Mouse (Mus musculus): ENCODE data around the gene Frmd5.

The Frmd5 gene

DNA sequence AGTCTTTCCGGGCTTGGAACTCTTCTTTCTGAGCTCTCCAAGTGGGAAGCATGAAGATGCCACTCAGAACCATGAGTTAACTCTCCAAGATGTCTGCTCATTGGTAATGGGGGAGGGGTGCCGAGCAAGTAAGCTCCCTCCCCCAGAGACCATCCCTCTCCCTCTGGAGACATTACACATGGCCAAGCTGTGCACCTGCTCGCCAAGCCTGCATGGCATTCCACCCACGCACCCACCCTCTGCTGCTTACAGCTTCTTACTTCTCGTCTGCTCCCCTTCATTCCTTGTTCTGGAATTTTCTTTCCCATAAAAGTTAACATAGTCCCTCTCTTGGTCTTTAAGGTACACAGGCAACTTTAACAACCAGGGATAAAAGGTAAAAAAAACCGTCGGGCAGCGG, 123.3 kb downstream of the Frmd5 start:
- DNase-seq (ENCODE audit: low read depth, low spot score): no peak

DNA sequence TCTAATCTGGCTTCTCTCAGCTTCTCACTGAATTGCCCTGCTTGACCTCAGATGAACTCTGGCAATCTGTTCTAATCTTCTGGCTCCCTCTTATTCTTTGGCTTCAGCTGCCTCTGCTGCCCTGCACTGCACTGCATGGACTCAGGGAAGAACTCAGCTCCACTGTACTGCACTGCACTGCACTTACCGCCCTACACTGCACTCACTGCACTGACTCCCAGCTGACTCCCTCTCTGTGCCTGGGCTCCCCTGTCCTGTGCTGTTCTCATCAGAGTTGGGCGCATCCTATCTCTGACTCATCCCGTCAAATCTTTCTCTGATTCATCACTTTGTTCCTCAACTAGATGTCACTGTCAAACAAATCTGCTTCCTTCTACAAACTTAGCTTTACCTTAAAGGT, 124.5 kb downstream of the Frmd5 start:
- DNase-seq (ENCODE audit: low read depth, low spot score): no peak

DNA sequence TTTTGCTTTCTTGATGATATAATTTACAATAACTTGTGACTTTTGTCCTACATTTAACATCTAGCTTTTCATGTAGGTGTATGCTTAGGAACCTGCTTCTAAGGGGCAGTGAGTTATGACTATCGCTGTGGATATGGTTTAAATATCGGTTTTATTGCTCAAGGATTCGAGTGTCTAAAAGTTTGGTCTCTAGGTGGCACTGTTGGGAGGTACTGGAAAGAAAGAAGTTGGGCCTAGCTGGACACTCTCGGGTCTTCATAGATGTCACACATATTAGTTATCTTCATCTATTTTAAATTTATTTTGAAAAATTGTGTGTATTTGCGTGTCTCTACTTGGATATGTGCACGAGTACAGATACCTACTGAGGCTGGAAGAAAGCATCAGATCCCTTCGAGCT, 127.2 kb downstream of the Frmd5 start:
- no peak for DNase-seq (ENCODE audit: low read depth, low spot score)

DNA sequence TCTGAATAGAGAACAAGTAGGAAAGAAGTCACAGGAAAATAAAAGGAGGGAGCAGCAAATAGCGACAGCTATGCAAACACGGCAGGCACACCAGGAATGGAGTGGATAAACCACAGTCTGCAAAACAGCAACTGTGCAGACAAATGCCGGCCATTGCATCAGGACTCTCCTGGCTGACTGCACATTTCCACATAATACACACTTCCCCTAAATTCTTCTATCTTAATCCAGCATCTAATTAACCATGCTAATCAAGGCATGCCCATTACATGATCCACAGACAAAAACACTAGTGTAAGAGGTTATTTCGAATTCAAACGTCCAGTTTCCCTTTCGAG, 129.3 kb downstream of the Frmd5 start:
- DNase-seq (ENCODE audit: low read depth, low spot score): no peak

DNA sequence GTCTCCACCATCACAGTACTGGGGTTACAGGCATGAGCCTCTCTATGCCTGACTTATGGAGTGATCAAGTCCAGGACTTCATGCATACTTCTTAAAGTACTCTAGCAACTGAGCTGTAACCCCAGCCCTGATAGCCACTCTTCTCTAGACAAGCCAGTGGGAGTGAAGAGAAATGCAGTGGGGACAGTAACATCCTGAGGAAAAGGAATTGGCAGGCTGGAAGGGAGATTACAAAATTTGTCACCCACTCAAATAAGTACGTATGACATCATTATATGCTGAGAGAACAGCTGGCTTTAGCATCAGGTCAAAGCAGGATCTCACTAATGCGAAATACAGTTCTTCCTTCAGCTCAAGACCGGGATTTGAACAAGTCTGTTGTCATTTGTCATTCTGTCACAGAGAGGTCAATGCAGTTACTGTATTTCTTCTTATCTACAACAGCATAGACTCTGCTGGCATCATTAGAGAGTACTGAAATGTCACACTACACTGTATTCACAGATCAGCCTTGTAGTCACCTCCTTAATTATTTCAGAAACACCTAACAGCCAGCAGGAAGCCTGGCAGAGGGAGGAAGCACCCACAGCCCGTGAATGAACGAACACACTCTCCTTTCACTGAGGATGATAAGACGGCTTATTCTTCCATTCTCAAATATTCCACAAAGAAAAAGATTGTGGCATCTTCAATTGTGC, 129.8 kb downstream of the Frmd5 start:
- no peak for DNase-seq (ENCODE audit: low read depth, low spot score)

DNA sequence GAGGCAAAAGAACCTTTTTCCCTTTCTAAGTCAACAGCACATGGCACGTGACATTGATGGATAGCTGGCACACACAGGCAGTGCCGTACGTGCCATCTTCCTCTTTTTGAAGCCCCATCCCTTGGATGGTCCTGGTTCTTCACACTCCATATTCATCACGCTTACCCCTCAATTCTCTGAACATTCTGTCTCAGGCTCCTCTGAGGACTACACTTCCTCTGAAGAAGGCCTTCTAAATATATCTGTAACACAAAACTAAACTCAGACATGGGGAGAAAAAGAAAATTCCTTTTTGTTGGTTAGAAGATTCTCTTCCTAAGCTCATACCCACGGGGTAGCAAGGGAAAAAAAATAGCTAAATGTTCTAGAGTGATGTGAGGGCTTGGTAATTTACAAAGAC, 131.0 kb downstream of the Frmd5 start:
- no peak for DNase-seq (ENCODE audit: low read depth, low spot score)

DNA sequence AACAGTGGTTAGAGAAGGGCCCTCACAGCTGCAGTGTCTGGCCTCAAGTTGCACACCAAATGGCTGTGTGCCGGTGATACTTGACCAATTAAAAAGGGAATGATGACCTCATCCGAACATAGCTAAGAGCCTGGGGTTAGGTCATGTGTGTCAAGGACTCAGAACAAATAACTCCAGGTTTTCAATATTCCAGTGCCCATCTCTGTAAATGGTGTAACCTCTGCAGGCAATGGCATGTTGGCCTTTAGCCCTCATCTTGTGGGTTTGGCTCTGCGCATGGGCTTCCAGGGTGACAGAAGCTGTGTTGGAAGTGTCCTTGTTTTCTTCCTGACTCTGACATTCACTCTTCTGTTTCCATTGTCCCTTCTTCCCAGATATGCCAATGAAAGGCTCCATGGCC, 131.8 kb downstream of the Frmd5 start:
- DNase-seq (ENCODE audit: low read depth, low spot score): no peak

DNA sequence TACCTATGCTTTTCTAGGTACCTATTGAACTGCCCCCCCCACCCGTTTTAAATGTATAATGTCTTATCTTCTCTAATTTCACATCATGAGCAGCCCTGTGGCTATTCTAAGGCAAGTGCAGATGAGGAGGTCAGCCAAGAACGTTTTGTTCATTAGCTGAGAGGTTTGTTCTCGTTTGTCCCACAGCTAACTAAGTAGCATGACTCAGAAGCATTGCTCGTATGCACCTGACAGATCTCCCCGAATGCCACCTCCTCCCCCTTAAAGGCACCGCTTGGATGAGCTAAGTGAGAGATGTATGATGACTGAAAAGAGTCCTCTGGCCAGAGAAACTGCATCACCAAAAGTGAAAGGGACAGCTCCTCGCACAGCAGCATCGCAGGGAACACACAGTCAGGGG, 132.7 kb downstream of the Frmd5 start:
- no peak for DNase-seq (ENCODE audit: low read depth, low spot score)

DNA sequence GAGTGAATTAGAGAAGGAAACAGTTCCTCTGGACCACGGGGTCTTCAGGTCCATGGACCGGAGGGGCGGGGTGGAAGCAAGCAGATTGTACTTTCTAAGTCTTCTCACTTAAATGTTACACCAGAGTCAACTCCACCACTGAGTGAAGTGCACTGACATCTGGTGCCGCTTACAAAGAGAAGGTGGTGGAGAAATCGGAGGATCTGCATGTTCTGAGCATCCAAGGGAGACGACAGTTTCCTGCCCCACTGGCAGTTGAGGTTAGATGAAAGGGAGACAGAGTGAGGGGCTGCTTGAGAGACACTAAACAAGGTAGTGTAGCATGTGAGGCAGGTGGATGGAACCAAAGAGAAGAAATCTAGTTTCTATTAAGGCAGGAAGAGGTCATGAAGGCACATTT, 137.0 kb downstream of the Frmd5 start:
- no peak for DNase-seq (ENCODE audit: low read depth, low spot score)

DNA sequence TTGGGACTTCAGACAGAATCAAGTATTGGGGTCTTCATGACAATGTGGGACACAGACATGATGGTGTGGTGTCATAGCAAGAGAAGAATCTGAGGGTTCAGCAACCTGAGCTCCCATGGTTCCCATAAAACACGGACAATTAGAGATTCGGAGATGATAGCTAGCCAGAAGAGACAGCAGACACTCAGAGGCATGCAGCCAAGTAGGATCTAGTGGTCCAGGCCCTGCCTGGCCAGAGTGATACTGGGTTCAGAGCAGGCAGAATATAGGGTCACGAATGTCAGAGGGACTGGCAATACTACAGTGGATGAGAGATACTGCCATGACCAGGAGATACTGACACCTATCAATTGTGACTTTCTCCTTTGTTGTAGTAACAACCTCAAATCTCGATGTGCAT, 138.6 kb downstream of the Frmd5 start:
- DNase-seq (ENCODE audit: low read depth, low spot score): no peak

DNA sequence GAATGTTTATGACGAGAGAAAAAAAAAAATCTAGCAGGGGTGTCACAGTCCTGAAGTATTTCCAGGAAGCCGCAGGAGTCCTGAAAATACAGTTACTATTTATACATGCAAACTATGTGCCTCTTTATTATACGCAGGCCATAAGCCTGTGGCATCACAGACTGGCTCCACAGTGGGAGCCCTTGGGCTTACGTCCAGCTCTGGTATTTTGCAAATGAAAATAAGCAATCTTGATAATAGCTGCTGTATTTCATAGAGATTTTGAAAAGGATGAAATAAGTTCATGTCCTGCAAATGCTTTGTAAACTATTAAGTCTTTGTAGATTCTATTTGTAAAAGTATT, 145.8 kb downstream of the Frmd5 start:
- no peak for DNase-seq (ENCODE audit: low read depth, low spot score)

DNA sequence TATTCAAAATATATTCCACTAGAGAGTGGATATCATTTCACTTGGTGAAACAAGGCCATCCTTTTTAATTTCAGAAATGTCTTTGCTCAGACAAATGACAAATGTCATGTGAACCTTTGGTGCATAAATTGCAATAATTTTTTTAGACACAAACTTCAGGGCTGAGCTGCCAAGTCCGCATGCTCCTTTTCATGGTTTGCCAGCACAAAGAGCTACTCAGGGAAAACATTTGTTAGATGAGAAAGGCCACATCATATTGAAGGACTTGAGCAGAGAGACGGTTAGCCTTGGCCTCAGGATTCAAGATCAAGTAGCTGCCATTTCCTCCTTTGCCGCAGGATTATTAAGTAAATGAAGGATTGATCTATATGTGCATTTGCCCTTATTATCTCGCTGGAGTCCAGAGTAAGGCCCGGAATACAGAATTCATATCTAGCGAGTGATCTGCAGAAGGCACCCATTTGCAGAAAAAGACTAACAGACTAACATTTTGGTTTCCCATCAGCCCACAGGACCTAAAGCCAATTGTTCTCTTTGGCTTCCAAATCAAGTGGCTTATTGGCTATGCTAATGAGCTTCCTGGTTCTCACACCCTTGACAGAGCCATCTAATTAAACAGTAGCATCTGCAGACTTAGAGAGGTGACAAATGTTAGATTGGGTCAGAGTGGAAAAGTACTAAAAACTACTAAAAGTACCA, 146.3 kb downstream of the Frmd5 start:
- no peak for DNase-seq (ENCODE audit: low read depth, low spot score)

DNA sequence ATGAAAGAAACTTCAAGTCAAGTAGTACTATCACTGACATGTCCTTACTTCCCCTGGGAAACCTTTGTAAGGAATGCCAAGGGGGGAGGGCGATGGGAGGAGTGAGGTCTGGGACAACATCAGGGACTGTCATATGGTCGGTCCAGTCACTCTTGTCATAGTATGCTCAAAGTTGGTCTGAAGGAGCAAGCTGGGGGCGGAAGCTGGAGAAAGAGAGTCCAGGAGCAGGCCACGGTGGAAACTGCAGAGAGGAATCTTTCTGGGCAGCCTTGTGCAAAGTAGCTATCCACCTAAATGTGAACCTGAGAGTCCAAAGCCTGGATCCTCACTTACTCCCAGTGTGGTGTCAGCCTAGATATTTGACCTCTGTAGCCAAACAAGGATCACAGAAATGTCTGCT, 147.5 kb downstream of the Frmd5 start:
- DNase-seq (ENCODE audit: low read depth, low spot score): no peak

DNA sequence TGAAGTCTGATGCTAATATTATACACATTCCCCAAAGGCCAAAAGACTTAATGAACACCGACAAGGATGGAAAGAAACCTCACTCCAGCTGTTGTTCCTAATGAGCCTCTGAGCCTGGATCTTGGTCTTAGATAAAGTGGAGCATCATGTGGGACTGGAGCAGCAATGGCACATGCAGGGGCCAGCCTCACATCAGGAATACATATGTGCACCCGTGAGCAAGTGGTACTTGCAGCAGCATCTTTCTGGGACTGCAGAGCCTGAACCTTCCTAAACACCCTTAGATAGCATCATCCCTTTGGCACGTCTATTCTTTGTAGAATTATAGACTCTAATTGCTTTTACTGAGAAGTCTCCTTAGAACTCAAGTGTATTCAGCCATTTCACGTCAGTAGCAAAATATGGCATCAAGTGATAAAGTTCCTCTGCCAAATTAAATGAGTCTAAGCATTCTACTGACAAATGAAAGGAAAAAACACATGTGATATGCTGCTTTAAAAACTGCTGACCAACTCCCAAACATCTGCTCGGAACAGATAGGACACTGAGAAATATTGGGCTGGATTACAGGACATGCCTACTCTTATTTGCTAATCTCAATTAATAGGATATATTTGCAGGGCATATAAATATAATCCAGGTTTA, 148.6 kb downstream of the Frmd5 start:
- no peak for DNase-seq (ENCODE audit: low read depth, low spot score)

DNA sequence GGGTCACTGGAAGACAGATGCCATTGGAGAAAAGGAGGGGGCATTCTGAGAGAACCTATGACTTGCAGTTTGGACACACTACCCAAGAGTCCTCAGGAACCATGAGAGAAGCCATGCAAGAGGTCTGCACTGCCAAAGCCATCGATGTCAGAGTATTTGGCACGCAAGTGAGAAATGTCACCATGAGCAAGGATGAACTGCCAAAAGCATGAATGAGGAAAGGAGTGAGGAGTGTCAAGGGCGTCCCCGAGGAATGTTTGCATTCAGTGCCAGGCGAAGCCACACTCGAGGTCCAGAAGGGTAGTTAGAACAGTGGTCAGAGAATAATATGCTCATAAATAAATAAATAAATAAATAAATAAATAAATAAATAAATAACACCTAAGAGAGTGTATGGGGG, 150.9 kb downstream of the Frmd5 start:
- DNase-seq (ENCODE audit: low read depth, low spot score): no peak

DNA sequence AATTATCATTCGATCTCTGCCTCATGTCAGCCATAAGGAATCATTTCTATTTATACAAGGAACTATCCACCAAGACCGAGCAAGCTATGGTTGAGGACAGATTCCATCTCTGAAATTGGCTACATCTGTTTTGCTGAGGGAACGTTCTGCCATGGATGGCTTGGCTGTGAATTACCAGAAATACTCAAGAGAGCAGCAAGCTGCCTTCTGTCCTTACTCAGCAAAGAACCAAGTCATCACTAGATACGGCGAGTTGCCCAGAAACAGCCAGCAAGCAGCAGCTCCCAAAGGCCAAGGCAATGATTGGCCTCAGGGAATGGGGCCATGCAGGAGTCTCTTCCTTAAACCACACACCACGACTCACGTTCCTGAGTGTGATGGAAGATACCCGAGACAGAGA, 151.8 kb downstream of the Frmd5 start:
- no peak for DNase-seq (ENCODE audit: low read depth, low spot score)

DNA sequence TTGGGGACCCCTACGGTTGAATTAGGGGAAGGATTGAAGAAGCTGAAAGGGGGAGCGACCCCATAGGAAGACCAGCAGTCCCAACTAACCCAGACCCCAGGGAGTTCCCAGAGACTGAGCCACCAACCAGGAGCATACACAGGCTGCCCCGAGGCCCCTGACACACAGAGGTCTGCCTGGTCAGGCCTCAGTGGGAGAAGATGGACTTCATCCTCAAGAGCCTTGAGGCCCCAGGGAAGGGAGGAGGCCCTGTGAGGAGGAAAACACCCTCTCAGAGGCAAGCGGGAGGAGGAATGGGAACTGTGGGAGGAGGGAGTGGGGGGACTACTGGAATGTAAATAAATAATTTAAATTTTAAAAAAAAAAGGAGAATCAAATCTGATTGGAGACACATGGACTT, 160.4 kb downstream of the Frmd5 start:
- no peak for DNase-seq (ENCODE audit: low read depth, low spot score)

DNA sequence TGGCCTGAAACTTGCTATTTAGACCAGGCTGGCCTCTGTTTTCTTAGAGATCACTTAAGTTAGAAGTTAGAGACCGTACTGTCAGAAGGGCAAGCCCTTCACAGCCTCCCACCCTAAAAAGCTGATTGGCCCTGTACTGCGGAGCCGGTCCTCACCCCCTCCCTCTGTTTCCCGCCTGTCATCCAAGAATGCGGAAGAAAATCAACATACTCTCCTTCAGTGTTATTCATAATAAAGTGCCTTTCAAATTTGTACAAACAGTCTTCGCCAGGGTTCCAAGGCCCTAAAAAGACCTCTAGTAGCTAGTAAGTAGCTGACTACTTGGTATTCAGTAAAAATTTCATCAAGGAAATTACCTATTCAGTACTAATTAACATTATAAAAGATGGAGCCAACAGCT, 164.0 kb downstream of the Frmd5 start:
- no peak for DNase-seq (ENCODE audit: low read depth, low spot score)

DNA sequence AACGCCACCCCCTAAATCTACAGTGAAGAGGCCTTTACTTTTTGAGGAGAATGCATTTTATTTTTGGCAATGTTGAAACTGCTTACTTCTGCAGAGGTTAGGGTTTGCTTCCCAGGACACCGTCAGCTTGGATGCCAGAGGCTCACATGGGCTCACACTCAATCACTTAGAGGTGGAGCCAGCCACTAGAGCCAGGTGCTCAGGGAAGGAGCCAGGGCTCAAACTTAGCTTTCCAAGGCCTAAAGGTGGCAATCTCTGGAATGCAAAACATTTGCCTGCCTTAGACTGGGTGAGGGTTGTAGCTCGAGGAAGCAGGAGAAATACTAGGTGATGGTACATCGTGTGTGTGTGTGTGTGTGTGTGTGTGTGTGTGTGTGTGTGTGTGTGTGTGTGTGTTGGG, 174.8 kb downstream of the Frmd5 start:
- DNase-seq (ENCODE audit: low read depth, low spot score): no peak

DNA sequence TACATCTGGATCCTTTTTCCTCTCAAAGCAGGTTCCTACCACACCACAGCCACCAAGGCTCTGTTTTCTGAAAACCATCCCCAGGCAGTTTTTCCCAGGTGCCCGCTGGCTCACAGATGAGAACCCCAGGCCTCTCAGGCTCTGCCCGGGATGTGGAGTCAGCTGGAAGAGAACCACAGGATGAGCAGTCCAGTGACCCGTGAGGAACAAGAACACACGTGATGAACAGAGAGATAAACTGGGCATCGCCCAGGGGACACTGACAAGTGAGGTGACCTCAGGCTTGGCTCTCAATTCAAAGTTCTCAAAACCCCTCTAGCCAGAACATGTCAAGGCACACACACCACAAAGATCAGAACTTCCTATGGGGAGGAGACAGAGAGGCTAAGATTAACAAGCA, 176.6 kb downstream of the Frmd5 start:
- no peak for DNase-seq (ENCODE audit: low read depth, low spot score)

DNA sequence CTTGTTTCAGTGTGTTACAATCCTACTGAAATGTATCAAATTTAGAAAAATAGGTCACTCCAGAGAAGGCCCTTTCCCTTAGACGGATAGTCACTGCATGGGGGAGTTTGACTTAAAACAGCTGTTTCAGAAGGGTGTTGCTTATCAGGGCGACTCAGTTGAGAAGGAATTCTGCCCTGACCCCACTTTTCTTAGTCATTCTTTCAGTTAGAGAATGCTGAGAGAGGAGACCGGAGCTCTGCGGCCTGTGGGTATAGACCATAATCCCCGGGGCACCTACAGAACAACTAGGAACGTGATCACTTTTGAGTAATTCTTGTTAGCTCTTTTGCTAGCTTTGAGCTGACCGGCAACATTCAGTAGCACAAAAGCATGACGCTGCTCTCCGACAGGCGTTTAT, 178.6 kb downstream of the Frmd5 start:
- no peak for DNase-seq (ENCODE audit: low read depth, low spot score)

DNA sequence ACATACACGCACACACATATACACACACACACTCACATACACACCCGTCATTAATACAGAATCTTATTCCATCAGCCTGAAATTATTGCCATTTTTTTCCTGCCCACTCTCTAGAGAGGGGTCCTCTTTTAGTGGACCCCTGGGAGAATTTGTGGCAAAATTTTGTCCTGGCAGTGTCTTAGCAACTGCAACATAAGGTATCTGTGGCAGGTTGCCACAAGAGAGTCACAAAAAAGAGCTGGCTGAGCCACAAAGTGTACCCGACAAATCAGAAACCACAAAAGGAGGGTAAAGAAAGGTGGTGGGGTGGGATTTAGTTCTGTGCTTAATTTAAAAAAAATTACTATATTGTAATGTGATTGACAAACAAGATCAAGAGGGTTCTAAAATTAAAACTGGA, 181.0 kb downstream of the Frmd5 start:
- no peak for DNase-seq (ENCODE audit: low read depth, low spot score)
